Mouse (Mus musculus) cerebellum, adult 9-10 months (tissue): ENCODE measurements around the gene Klk6.

Experiments
- DNase-seq: peaks from one replicate; pipeline ENCODE4 v3.0.0; 2022

The Klk6 gene

GRCm38 (mm10) chr7:43824199-43824598 lies at the start of gene Klk6:
Gene Klk6, plus strand, starts transcription at chr7:43824499.
- no peak for DNase-seq

DNA sequence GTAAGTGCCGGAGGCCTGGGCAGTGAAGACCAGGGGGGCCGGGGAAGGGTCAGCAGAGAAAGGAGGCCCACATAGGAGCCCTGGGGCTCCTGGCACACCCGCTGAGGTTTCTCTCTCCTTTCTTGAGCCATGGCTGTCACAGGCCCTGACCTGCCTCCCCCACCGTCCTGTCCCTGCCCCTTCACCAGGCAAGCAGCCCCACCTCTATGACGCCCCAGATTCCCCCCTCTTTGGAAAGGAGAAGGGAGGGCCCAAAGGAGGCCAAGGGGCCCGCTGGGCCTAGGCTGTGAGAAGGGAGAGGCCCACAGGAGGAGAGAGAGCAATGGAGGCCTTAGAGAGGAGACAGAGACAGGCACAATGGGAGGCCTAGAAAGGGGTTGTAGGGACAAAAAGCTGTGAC lies 49.5 kb upstream of the Klk6 start:
- no peak for DNase-seq

DNA sequence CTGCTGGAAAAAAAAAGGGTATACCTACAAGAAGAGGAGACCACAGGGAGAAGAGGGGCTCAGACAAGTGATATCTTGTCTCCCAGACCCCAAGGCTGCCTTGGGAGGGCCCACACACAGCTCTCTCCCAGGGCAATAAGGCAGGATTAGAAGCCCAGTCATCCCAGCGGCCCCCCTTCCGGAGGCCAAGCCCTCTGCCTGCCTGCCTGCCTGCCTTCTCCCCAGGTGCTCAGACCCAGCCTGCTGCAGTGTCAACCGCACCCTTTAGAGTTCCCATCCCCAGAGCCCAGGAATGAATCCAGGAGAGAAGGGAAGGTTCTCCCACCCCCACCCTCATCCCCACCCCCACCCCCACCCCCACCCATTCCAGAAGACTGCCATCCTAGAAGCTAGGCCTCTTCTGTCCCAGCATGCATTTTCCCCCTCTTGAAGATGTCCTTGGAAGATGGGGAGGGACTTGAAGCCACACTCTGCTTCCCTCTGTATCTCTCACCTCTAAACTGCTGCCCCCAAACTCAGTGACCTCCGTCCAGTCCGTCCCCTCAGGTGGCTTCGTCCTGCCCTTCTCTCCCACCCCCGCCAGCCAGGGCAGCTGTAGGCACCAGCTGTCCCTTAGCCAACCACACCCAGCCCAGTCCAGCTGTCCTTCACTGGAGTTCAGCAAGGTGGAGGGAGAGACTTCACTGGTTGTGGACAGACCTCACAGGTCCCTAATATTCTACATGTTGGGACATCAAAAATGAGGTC lies 48.8 kb upstream of the Klk6 start:
- no peak for DNase-seq

DNA sequence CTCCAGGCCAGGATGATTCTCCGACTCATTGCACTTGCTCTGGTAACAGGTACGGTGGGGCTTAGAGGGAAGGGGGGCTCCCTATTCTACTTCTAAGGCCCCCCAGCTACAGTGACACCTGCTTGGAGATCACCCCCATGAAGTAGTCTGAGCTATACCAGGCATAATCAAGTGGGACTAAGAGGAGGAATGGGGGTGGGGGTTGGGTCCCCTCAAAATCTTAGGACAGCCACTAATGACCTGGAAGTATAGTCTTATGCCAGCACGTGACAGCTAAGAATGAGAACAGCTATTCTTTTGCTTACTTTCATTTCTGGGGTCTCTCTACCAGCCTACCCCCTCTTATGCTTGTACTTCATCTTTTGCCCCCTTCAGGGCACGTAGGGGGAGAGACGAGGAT lies 47.8 kb upstream of the Klk6 start:
- no peak for DNase-seq

GRCm38 (mm10) chr7:43777423-43777822 lies 46.9 kb upstream of the Klk6 start:
- no peak for DNase-seq

DNA sequence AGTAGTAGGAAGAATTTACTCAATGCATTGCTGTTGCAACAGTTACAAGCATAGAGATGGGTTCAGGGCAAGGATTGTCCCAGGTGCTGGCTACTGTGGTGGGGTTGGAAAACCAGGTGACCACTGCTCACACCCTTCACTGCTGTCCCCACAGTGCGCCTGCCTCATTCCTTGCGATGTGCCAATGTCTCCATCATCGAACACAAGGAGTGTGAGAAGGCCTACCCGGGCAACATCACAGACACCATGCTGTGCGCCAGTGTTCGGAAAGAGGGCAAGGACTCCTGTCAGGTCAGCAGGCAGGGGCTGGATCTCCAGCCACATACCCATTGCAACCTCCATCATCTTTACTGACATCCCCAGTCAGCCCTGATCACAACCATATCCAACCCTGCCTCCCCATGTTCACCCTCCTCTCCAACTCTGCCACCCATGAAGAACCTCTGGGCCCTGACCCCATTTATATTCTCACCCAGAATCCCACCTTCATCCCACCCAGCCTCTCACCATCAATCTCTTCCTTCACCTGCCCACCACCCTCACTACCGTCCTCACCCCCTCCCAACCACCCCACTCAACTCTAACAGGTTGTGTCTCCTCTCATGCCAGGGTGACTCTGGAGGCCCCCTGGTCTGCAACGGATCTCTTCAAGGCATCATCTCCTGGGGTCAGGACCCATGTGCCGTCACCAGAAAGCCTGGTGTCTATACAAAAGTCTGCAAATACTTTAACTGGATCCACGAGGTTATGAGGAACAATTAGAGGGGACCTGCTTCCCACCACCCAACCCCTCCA lies 45.9 kb upstream of the Klk6 start:
- no peak for DNase-seq

DNA sequence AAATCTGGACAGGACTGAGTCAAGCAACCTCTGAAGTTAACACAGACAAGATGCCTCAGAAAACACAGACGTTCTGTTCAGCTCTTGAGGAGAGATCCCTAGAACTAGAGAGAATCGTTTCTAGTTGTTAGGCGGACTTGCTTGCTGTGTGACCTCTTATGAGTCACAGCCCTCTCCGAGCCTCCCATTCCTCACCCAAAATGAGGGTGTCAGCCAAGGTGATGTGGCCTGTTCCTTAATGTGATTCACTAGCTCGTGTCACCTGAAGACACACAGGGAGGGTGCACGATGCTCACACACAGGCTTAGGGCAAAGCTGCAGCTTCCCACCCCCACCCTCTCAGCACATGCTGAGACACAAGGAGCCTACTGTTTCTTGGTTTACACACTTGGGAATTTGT lies 44.1 kb upstream of the Klk6 start:
- DNase-seq, result no peak

DNA sequence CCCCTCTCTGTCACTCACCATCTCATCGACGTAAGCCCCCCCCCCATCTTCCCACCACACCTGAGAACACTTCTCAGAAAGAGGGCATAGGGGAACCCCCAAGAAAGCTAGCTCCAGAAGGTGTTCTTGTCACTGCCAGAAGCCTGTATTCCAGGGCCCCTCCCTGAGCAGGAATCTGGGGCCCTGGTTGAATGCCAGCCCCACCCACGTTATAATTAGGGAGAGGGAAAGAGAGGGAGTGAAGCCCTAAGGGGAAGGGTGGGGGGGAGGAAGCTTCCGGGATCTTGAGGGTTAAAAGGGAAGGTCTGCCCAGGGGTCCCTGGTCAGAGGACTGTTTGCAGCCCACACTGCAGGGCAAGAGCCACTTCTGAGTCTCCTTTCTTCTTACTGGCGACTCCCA lies 43.6 kb upstream of the Klk6 start, which contains the start of gene Klk10:
Klk10 (plus strand) TSS at position 290 of the 400 bp plus-strand sequence.
- no peak for DNase-seq

DNA sequence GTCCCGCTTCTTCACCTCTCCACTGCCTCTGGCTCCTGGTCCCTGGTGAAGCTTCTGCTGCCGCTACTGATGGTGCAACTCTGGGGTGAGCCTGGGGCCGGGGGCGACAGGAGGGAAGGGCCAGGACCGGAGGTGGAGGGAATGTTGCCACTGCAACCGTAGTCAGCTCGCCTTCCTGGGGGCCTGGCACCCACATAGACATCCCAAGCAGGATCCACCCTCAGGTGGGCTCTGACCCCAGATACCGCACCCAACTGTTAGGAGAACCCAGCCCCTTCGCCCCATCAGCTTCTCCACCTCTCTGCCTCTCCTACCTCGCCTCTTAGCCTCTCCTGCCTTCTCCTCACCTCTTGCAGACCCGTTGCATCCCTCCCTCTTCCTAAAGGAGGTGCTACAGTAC lies 42.8 kb upstream of the Klk6 start:
- no peak for DNase-seq

DNA sequence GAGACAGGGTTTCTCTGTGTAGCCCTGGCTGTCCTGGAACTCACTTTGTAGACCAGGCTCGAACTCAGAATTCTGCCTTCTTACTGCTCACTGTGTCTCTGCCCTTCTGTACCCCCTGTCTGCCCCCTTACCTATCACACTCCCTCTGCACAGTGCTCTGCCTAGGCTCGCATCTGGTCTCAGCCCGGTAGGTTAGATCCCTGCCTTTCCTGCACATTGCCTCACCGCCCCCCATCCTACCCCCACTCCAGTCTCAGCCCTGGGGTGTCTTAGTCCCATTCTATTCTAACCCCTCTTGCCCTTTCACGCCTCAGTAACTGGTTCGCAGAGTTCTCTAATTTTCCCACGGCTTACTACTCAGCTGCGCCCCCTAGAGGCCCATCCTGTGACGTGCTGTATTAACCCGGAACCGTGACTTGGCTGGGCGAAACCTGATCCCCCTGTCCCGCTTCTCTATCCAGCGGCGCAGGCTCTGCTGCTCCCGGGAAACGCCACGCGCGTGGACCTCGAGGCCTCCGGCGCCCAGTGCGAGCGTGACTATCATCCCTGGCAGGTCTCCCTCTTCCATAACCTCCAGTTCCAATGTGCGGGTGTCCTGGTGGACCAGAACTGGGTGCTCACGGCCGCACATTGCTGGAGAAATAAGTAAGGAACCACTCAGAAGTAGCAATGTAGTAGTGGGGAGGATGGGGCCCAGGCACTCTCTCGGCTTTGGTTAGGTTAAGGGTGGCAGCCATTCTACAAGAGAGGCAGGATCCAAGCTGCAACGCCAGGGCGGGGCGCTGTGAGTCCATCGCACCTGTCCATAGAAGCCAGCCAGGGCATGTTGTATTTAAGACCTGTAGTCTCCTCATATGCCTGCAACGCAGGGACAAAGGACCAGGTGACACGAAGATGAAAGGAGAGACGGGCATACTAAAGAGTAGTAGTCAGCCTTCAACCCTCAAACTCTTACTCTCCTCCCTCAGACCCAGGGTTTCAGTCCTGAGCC lies 41.7 kb upstream of the Klk6 start:
- peak; percentile 24 for DNase-seq

DNA sequence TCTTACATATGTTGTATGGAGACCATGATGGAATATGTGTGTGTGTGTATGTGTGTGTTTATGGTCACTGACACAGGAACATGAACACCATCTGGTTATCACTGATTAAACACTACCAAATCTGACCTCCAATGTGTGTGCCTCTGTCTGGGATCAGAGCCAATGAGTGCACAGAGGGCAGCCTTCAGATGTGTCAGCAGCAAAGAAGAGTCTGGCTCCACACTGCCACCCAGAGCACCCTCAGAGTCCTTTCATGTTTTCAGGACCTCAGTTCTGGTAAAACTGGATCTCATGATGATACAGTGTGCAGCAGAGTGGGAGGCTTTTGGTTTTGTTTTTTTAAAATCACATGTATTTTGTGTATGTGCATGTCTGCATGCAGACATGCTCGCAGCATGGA lies 39.0 kb upstream of the Klk6 start:
- DNase-seq, result no peak

DNA sequence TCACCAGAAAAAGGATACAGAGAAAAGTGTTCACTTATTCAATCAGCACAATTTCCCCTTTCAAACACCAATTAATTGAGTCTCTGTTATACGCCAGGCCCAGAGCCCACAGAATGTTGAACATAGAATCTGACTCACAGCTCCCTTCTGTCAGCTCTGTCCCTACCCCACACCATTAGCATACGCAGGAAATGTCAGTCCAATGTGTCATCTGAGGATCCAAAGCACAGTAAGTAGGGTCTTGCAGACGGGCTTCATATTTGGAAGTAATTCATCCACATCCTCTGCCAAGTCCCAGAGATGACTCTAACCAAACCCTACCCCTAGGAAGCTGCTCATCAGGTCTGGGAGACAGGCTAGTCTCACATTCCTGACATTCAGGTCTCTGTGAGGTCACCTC lies 36.2 kb upstream of the Klk6 start:
- DNase-seq, result no peak

- DNase-seq, result no peak
These were observed 35.0 kb upstream of the Klk6 start for GRCm38 (mm10) chr7:43789295-43789694.

GRCm38 (mm10) chr7:43791591-43791990 lies 32.7 kb upstream of the Klk6 start, which contains the start of gene Klk9:
Gene Klk9, plus strand, starts transcription at chr7:43791891.
- DNase-seq, result no peak

DNA sequence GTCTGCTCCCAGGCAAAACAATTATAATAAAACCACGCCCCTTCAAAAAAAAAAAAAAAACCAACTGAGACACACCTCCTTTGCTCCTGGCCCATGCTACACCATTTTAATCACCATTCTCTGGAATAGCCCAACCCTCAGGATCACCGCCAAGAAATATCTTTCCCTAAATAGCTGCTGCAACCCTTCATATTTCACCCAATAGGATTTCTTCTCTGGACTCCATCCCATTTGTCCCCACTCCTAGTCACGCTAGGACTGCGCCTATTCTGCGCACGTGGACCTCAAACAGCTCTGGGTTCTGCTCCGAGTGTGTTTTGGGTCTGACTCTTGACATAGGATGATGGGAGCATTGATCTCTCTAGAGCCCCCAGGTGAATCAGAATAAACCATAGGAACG lies 27.9 kb upstream of the Klk6 start:
- no peak for DNase-seq

- DNase-seq, result no peak
These were observed 26.9 kb upstream of the Klk6 start, which contains the start of gene Klk8 for GRCm38 (mm10) chr7:43797333-43797769. Gene Klk8, plus strand, starts transcription at chr7:43797577.

GRCm38 (mm10) chr7:43797844-43798462 lies 26.3 kb upstream of the Klk6 start:
- no peak for DNase-seq

GRCm38 (mm10) chr7:43799876-43800275 lies 24.4 kb upstream of the Klk6 start:
- DNase-seq, result no peak

- DNase-seq, result no peak
These were observed 13.3 kb upstream of the Klk6 start, which contains the start of gene Klk7 for GRCm38 (mm10) chr7:43810994-43811393. Gene Klk7, plus strand, starts transcription at chr7:43811294.

GRCm38 (mm10) chr7:43815211-43815610 lies 9.1 kb upstream of the Klk6 start:
- DNase-seq, result no peak

DNA sequence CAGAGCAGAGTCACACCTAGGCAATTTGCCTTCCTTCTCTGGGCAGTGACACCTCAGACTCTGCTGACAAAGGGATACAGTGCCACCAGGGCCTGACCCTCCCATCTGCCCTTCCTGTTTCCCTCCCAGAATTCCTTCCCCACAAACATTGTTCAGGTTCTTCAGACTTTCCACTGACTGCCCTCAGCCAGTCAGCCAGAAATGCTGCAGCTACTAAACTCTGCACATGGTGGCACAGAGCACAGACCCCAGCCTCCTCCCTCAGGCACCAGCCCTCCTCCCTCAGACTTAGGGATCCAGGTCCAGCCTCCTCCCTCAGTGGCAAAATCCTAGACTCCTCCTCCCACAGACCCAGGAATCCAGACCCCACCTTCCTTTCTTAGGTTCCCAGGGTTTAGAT lies 7.6 kb upstream of the Klk6 start:
- DNase-seq, result no peak

DNA sequence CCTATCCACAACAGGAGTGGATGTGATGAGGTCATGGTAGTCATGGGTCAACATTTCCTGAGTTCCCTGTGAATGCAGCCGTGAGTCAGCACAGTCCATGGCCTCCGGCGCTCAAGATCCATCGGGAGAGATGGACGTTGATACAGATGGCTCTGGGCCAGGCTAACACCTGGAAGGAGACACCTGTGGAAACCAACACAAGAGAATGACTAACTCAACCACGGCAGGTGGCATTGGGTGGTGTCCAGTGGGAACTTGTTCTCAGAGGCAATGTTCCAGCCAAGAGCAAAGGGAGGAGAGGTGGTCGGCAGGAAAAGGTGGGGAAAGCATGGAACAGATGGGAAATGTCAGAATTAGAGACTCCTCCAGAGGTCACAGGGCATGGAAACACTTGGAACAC lies 2.7 kb upstream of the Klk6 start:
- no peak for DNase-seq
